Mouse (Mus musculus) right cerebral cortex, adult 18-20 months (tissue): Measurements from ENCODE around the gene Nrxn1.

Experiments
- DNase-seq: peaks from one replicate; pipeline ENCODE4 v3.0.0; 2022; ENCODE audit warnings: mixed read lengths

Nrxn1 gene

GRCm38 (mm10) chr17:90420757-90421156, 672.1 kb downstream of the Nrxn1 start:
- DNase-seq = no peak

DNA sequence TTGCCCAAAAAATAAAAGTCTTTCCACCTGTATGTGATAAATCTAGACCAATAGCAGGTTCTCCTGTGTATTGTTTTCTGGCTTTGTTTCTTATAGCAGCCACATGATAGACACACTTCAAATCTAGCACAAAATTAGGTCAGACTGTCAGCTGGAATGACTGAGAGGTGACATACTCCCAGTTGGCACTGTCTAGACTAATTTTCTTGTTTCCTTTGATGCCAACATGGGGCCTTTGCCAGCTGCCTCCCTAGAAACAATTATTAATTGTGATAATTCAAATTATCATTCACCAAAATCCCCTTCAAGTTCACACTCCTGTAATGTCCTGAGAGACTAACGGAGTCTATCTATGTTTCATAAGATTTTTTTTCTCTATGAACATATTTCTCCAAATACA, 673.3 kb downstream of the Nrxn1 start:
- no peak for DNase-seq

DNA sequence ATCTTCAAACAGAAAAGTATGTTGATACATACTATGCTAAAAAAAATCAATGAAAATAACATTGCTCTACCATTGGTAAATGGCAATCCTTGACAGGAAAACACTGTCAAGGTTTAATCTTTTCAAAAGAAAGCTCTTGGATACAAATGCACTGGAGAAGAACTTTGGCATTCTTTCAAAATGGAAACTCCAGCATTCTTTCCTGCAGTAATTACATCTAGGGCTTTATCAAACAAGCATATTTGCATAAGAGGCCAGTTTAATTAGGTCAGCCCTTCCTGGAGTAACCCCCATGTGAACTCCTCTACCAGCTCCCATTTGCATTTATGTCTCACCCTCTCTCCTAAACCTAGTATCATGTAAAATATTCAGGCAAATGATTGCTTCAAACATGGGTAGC, 696.5 kb downstream of the Nrxn1 start:
- DNase-seq = no peak

DNA sequence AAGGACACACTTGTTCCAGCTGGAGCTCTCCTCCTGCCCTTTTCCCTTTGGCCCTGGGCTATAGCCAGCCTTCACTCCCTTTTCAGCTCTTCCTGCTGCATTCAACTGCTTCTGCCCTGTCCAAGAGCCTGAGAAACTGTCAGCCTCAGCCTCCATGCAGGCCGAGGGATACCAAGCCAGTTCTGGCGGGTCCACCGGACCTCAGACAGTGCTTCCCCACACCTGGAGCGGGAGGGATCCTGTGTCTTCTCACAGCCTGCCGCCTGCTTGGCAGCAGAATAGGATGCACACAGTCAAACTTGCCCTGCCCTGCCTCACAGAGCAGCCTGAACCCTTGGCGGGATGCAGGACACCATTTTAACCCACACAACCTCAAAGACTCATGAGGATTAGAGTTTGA, 698.3 kb downstream of the Nrxn1 start:
- DNase-seq = no peak

DNA sequence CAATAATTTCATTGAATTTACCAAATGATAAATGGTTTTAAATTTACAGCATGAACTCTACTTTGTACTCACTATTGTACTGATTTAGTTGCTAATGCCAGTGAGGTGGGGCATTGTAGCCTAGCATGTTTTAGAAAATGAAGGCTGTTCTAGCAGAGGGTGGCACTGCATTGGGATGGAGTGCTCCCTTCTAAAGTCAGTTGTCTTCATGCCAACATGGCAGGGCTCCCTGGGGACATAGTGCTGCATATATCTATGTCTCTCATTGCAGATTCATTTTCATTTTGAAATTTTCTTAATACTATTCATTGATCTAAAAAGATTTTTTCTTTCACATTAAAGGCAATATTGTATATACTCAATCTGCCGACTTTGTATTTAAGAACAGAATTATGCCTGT, 700.1 kb downstream of the Nrxn1 start:
- no peak for DNase-seq

GRCm38 (mm10) chr17:90390316-90391212, 702.3 kb downstream of the Nrxn1 start:
- DNase-seq = no peak

DNA sequence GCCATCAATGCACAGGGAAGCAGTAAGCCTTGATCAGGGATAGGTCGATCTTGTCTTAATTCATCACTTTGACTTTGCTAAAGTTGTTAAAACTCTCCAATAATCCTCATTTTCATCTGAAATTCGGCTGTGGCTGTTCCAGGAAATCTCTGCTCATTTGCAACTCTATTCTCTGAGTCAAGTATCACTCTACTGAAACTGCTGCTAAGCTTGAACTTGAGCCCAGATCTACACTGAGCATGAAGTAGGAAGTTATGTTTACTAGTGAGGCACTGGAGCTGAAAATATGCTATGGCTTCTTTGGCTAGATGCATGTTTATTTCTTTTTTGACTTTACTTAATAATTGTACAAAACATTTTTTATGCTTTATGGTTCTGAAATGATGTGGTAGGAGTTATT, 708.0 kb downstream of the Nrxn1 start:
- DNase-seq = peak; percentile 52

- DNase-seq = peak; percentile 33
Measured at GRCm38 (mm10) chr17:90382496-90383443, 710.1 kb downstream of the Nrxn1 start.

- no peak for DNase-seq
Measured at GRCm38 (mm10) chr17:90376533-90376932, 716.3 kb downstream of the Nrxn1 start.

GRCm38 (mm10) chr17:90362169-90362568, 730.7 kb downstream of the Nrxn1 start:
- DNase-seq = no peak

- DNase-seq = no peak
Measured at GRCm38 (mm10) chr17:90349385-90350095, 743.3 kb downstream of the Nrxn1 start.

DNA sequence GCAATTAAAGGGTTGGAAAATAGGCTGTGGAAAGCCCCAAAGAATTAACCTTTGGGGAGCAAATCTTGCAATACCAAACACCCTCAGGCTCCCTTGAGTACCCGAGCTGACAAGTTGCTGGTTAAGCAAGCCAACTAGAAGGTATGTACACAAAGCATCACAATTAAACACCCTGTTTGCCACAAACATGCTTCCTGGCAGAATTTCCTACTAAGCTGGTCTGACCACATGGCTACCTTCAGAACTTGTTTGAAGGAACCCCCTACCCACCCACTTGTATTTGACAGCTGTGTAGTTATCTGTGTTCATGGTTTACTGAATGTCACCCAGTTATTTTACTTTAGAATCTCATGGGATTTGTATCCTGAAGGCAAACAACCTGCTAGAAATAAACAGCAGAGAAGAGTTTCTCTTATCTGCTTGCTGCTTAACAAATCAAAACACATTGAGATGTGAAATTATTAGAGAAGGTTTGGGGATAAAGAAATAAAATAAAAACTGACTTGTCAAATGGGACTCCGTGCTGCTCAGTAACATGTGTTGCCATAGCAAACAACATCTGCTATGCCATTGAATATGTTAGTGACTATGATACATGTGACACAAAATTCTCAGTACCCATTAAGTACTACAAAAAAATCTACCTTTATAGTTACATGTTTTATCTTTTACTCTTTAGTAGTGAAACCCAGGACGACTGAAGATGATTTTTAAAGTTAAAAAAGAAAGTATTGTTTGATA, 746.0 kb downstream of the Nrxn1 start:
- no peak for DNase-seq

GRCm38 (mm10) chr17:90333445-90333844, 759.4 kb downstream of the Nrxn1 start:
- no peak for DNase-seq

DNA sequence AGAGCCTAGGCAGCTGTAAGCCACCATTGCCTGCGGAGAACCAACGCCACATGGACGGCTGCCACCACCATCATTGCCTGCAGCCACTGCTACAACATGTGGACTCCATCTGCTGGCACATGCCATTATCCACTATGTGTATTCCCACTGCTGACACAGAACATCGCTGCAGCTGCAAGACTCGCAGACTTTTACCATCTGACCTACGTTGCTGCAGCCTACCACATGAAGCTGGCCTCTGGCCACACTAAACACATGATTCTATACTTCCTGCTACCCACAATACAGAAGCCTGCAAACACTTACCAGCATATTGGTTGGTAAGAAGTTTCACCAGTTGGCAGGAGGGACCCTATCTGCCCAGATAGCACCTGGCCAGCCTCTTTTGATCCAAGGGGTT, 769.2 kb downstream of the Nrxn1 start:
- no peak for DNase-seq

DNA sequence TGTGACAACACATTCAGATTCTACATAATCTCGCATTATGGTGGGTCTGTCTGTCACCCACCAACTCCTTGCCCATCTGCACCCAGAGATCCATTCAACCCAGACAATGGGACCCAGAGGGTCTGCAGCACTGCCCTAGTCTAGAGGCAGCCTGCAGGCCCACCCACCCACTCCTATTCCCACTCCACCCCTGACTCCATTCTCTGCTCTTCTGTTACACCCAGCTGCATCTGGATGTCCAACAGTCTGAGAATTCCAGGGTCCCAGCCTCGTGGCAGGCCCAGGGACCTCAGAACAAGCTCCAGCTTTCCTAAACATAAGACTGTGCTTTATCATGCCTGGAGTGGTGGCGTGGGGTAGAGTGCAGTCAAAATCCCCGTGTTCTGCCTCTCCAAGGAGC, 820.6 kb downstream of the Nrxn1 start:
- DNase-seq = no peak

DNA sequence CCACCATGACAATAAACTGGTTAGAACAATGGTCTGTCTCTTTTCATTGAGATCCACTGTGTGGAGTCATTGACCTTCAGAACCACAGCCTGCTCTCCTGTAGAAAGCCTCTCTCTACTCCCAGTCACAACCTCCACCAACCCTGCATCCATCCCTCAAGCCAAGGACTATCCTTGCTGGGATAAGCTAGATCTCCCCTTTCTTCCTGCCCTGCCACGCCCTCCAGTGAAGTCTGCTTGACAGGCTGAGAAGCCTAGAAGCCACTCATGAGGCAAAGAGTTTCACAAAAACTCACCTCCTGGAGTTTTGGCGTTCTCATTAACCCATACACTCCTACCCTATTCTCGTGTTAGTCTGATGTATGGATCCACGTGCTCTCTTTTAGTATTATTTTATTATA, 821.7 kb downstream of the Nrxn1 start:
- DNase-seq = no peak

DNA sequence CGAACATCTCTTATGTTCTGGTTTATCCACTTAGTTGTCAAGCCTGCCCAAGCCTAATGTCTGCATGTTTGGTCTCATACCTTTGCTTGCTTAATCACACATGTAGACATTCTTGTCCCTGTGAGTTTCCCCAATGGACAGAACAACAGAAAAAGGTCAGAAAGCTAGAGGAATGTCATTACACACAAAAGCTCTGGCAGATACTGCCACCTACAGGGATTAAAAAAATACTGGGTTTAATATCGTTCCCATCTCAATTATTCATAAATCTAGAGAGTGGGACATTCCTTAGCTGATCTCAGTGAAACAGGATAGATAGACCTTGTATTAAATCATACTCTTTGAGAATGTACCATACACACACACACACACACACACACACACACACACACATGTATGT, 823.7 kb downstream of the Nrxn1 start:
- DNase-seq = no peak

DNA sequence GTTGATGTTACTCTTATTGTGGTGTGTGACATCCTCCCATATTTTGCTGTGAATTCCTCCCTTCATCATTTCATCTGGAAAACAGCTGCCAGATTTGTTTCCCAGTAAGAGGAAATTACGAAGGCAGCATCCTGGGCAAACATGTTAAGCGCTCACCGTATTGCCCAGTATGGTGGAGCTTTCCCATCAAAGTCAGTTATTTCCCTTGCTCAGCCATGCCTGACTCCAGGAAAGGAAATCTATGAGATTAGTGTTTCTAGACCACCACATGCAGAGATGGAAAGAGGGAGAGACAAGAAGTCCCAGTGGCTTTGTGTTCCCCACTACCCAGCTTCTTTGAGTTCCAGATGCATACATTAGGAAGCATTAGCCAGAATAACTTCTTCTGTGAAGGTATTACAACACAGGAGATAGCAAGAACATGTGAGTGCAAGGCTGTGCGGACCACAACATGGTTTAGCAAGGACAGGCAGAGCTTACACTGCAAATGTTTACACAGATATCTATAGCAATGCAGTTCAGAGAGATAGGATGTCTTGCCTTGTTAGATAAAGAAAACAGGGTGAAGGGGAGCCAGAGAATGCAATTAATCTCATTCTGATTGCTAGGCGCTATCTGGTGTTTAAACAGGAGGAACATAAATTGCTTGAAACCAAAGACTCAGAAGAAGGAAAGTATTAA, 839.3 kb downstream of the Nrxn1 start:
- no peak for DNase-seq

DNA sequence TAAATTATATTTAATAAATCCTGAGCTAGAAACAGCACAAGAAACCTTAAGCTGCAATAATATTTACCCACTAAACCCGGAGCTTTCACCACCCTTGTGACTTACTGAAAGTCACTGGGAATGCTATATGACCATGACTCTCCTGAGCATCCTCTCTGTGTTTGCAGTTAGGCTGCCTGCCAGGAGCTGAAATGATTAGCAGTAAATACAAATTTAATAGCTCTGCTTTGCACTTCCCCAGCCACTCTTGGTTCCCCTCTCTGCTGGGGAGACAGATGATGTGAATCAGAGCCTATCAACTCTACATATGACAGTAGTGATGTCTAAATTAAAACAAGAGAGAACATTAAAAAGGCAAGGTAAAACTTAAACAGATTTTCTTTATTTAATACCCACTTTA, 840.7 kb downstream of the Nrxn1 start:
- DNase-seq = no peak

- DNase-seq = no peak
Measured at GRCm38 (mm10) chr17:90247071-90247849, 845.6 kb downstream of the Nrxn1 start.

- DNase-seq = no peak
Measured at GRCm38 (mm10) chr17:90244339-90244738, 848.5 kb downstream of the Nrxn1 start.
